Comparison of ENCODE assay signal across 9 mouse cellular contexts in the genomic region with DNA sequence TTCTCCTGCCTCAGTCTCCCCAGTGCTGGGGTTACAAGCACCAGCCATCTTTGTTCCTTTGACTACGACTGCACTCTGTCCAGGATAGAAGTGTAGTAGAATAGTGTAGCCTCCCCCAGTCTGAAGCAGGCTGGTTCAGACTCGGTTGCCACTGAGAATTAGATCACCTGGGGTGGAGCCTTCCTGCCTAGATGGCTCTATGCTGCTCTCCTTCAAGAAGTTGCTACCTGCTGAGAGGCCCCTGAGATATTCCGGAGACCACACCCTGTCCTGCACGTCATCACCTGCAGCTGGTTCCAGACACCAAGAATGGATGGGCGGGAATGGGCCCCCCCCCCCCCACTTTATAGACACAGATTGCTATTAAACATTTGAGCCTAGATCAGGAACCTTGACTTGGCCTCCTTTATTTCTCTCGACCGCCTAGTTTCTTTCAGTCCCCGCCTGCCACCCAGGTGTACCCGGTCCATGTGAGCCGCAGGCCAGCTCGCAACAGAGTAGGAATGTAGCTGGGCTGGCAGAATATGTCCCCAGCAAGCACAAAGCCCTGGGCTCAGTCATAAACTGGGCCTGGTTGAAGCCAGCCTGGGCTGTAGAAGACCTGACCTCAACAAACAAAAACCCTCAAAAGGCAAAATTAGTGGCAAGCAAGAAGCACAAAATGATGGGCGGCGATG. TPM values are rescaled to one million over a fixed set of nuclear protein-coding genes. Genes with fewer than 3 reads are reported as not detected.
DNase-seq lines count a peak whose midpoint lies in the region; ATAC-seq and TF ChIP-seq lines count a peak whose summit lies in the region.
"Had no signal": no experiment of that assay in that cellular context is flagged by ENCODE, and none has a peak within 500 bp of the region (broad histone marks: within the 10 kb centered on the region; RNA-seq: fewer than 3 reads in every experiment).

No protein-coding gene starts in this region.

- ATAC-seq in heart, embryonic 11.5 days (replicated peaks; ENCODE audit: insufficient number of reproducible peaks, low FRiP score, low TSS enrichment): no peak
- no peak for ATAC-seq in lung, embryonic 14.5 days (ENCODE audit: insufficient read depth)
- no peak for ATAC-seq in hindbrain, postnatal 0 days
- ATAC-seq in stomach, embryonic 16.5 days (ENCODE audit: insufficient read depth, low FRiP score): no peak; the same call in 1 of the 2 replicates

- H3K4me3 ChIP-seq in heart, embryonic 11.5 days (ENCODE audit: low read depth, low read length): no peak overlapping the region
- no peak overlapping the region for H3K4me3 ChIP-seq in lung, embryonic 14.5 days (ENCODE audit: low read depth, low read length)
- no peak overlapping the region for H3K4me3 ChIP-seq in hindbrain, postnatal 0 days (ENCODE audit: low read length)
- H3K4me3 ChIP-seq in stomach, embryonic 16.5 days (replicated peaks; ENCODE audit: low read length): no peak overlapping the region

- no peak overlapping the region for H3K4me2 ChIP-seq in heart, embryonic 11.5 days
- no peak overlapping the region for H3K4me2 ChIP-seq in lung, embryonic 14.5 days
- no peak overlapping the region for H3K4me2 ChIP-seq in hindbrain, postnatal 0 days (ENCODE audit: low read depth, low read length)
- H3K4me2 ChIP-seq in stomach, embryonic 16.5 days (ENCODE audit: low read depth, low read length): no peak overlapping the region
- H3K4me2 ChIP-seq: liver, embryonic 11.5 days had no signal

- DNase-seq in heart, postnatal 10 days: no peak
- DNase-seq in lung, embryonic 14.5 days: no peak
- DNase-seq in lung, adult 18-20 months: no peak
- no peak for DNase-seq in hindbrain, postnatal 0 days (ENCODE audit: low spot score)
- no peak for DNase-seq in thymus, postnatal 14 days
- no peak for DNase-seq in adrenal gland, postnatal 10 days

- peak overlapping the region; percentile 86; the same call in 1 of the 2 replicates for H3K27ac ChIP-seq in heart, embryonic 11.5 days (ENCODE audit: low read depth, low read length)
- peak overlapping the region; percentile 32; the same call in 1 of the 2 replicates for H3K27ac ChIP-seq in lung, embryonic 14.5 days (ENCODE audit: low read depth)
- H3K27ac ChIP-seq in hindbrain, postnatal 0 days: peak overlapping the region; percentile 76; the same call in 1 of the 2 replicates
- peak overlapping the region; percentile 68 for H3K27ac ChIP-seq in stomach, embryonic 16.5 days (ENCODE audit: low read length)

- intact Hi-C loops in heart, postnatal 10 days (cut with DNase I): no loop called here

- TF ChIP-seq CTCF in lung, embryonic 14.5 days (IDR thresholded peaks at IDR 0.05; ENCODE audit: low read depth): no peak
- TF ChIP-seq CTCF in hindbrain, postnatal 0 days (IDR thresholded peaks at IDR 0.05; ENCODE audit: low read depth): no peak

- H3K27me3 ChIP-seq in heart, embryonic 11.5 days (ENCODE audit: control insufficient read depth, insufficient read depth, low read length): no peaks in the 10 kb centered on the region
- no peaks in the 10 kb centered on the region for H3K27me3 ChIP-seq in lung, embryonic 14.5 days (ENCODE audit: insufficient read depth, low read length)
- H3K27me3 ChIP-seq in hindbrain, postnatal 0 days (ENCODE audit: insufficient read depth, low read length): no peaks in the 10 kb centered on the region
- H3K27me3 ChIP-seq in stomach, embryonic 16.5 days (ENCODE audit: control insufficient read depth, insufficient read depth, low read length): no peaks in the 10 kb centered on the region

- no peak overlapping the region for H3K9ac ChIP-seq in heart, embryonic 11.5 days (ENCODE audit: low read depth, low read length)
- H3K9ac ChIP-seq in lung, embryonic 14.5 days: no peak overlapping the region
- H3K9ac ChIP-seq in hindbrain, postnatal 0 days (replicated peaks; ENCODE audit: low read length): 0 out of 2 replicates have a peak overlapping the region, but pooled peaks have one; percentile 9
- H3K9ac ChIP-seq in stomach, embryonic 16.5 days (ENCODE audit: low read length): no peak overlapping the region

- H3K9me3 ChIP-seq in heart, embryonic 11.5 days (replicated peaks; ENCODE audit: control insufficient read depth, low read length): no peaks in the 10 kb centered on the region
- H3K9me3 ChIP-seq in lung, embryonic 14.5 days (ENCODE audit: low read depth, low read length): no peaks in the 10 kb centered on the region
- H3K9me3 ChIP-seq in hindbrain, postnatal 0 days (ENCODE audit: low read length): no peaks in the 10 kb centered on the region
- H3K9me3 ChIP-seq in stomach, embryonic 16.5 days (replicated peaks; ENCODE audit: control insufficient read depth, low read length): no peaks in the 10 kb centered on the region

- WGBS in heart, embryonic 11.5 days (ENCODE audit: insufficient replicate concordance): 84% methylated on average over 13 of the region's 13 CpGs
- whole genome bisulfite sequencing in lung, embryonic 14.5 days: 83% methylated on average over 13 of the region's 13 CpGs
- WGBS in hindbrain, postnatal 0 days: 83% methylated on average over 13 of the region's 13 CpGs
- 78% methylated on average over 13 of the region's 13 CpGs for WGBS in stomach, embryonic 16.5 days

- 0 out of 2 replicates have a peak, but pooled peaks cover 3% of the 10 kb centered on the region for H3K36me3 ChIP-seq in heart, embryonic 11.5 days (ENCODE audit: control insufficient read depth, insufficient read depth, low read length)
- 0 out of 2 replicates have a peak, but pooled peaks cover 3% of the 10 kb centered on the region for H3K36me3 ChIP-seq in lung, embryonic 14.5 days (ENCODE audit: insufficient read depth)
- peaks cover 6% of the 10 kb centered on the region; the same call in 1 of the 2 replicates for H3K36me3 ChIP-seq in hindbrain, postnatal 0 days (ENCODE audit: insufficient read depth, low read length)
- no peaks in the 10 kb centered on the region for H3K36me3 ChIP-seq in stomach, embryonic 16.5 days (ENCODE audit: control insufficient read depth, insufficient read depth, low read length)

- peaks cover 64% of the 10 kb centered on the region for H3K4me1 ChIP-seq in heart, embryonic 11.5 days (ENCODE audit: control insufficient read depth, insufficient read depth, low read length)
- H3K4me1 ChIP-seq in lung, embryonic 14.5 days (ENCODE audit: insufficient read depth): peaks cover 21% of the 10 kb centered on the region
- peaks cover 27% of the 10 kb centered on the region for H3K4me1 ChIP-seq in hindbrain, postnatal 0 days (ENCODE audit: insufficient read depth, low read length)
- peaks cover 45% of the 10 kb centered on the region for H3K4me1 ChIP-seq in stomach, embryonic 16.5 days (ENCODE audit: control insufficient read depth, insufficient read depth, low read length)

RNA-seq across cellular contexts. Expression of a gene that starts 19.6 kb away (rescaled TPM):
- polyA plus RNA-seq in heart, embryonic 11.5 days (2014; fragmentation: Nextera tagmentation; extraction: Ambion mirVana): 49.0 and 55.7 TPM in 2 replicates
- 10 to 100 TPM; 43.3 to 45.5 TPM for total RNA-seq in heart, postnatal 10 days (2021)
- polyA plus RNA-seq in lung, embryonic 14.5 days (2014; fragmentation: Nextera tagmentation; extraction: Ambion mirVana): 82.5 and 85.6 TPM in 2 replicates
- total RNA-seq in hindbrain, postnatal 0 days (2014; rRNA removed): 46.4 and 54.4 TPM in 2 replicates
- 52.7 and 57.7 TPM in 2 replicates for polyA plus RNA-seq in hindbrain, postnatal 0 days (2015; fragmentation: Nextera tagmentation; extraction: Ambion mirVana)
- 70.5 and 75.0 TPM in 2 replicates for polyA plus RNA-seq in stomach, embryonic 16.5 days (2015; fragmentation: Nextera tagmentation; extraction: Ambion mirVana)
- 100 to 1,000 TPM in 1 of 2 experiments, 10 to 100 TPM in 1; 69.8 to 112 TPM for total RNA-seq in adrenal gland, postnatal 10 days (2021)

Comparison
In these comparisons a context has a peak if more than half of its experiments do, and no peak if none do; other contexts are left out.
1. H3K27ac ChIP-seq: peak in every context shown above with its lines; median percentile 86 in heart, embryonic 11.5 days; 76 in hindbrain, postnatal 0 days; 68 in stomach, embryonic 16.5 days; 32 in lung, embryonic 14.5 days.